Comparison of ENCODE assay signal across 19 mouse cellular contexts in the genomic region with DNA sequence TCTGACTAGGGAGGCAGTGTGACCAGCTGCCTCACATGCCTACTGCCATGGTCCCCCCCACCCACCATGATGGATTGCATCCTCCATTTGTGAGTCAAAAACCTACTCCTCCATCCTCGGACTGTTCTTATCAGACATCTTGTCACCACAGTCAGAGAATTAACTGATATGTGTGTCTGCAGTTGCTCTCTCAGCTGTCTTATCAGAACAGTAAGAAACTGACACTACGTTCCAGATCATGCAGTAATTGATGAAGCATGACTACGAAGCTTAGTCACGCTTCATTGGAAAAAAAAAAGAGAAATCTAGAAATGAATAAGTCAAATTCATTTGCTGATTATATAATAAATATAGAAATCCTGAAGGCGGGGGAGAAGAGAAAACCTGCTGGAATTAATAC.
"Had no signal": no experiment of that assay in that cellular context is flagged by ENCODE, and none has a peak within 500 bp of the region (broad histone marks: within the 10 kb centered on the region; RNA-seq: fewer than 3 reads in every experiment).

No protein-coding gene starts in this region.

- DNase-seq: kidney, adult 11 months; kidney, adult 8-10 months; kidney, postnatal 14 days; liver, embryonic 13.5 days; lung, adult 2 months; lung, postnatal 14 days; lung, postnatal 4 days; midbrain, embryonic 14.5 days; right cerebral cortex, adult 18-20 months; right cerebral cortex, postnatal 25 days; spleen, adult 18-20 months; thymus, adult 2 months; thymus, postnatal 14 days; thymus, postnatal 4 days had no signal

- H3K4me3 ChIP-seq: intestine, embryonic 15.5 days; left cerebral cortex, adult 2 months; liver, embryonic 13.5 days; neural tube, embryonic 12.5 days; neural tube, embryonic 15.5 days; stomach, embryonic 15.5 days had no signal

- H3K27ac ChIP-seq: intestine, embryonic 15.5 days; left cerebral cortex, adult 2 months; liver, embryonic 13.5 days; neural tube, embryonic 12.5 days; neural tube, embryonic 15.5 days; stomach, embryonic 15.5 days had no signal
